Mouse (Mus musculus): ENCODE data around the gene Lrrc4c.

DNA sequence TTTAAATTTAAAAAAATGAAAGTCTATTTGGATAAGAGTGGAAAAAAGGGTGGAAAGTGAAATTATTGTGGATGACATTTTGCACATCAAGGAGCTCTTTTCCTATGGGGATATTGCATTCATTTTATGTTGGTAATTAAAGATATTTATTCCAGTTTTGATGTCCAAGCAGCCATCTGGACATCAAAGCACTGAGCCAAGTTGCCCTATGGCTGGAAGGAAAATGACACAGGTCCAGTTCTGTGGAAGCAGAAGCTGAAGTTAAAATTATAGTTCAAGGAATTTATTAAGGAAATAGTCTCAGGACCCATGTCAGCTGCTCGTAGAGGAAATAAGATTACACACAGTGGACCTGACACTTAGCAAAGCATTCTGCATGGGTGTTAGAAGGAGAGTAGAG lies 187.7 kb downstream of the Lrrc4c start:
- no peak for TF ChIP-seq GATA1 (IDR thresholded peaks at IDR 0.05; ENCODE audit: borderline replicate concordance, low read length)
- TF ChIP-seq FLI1 (IDR thresholded peaks at IDR 0.05; ENCODE audit: low read length): no peak
